Mouse (Mus musculus) kidney, adult 2 months (tissue): ENCODE measurements around the gene Gm45208. TPM values are rescaled to one million over a fixed set of nuclear protein-coding genes. Genes with fewer than 3 reads are reported as not detected.

Experiments used
- DNase-seq: peaks from one replicate; pipeline ENCODE4 v3.0.0; 2021
- H3K27ac ChIP-seq: fragments of 200-500 bp; 2 replicates; pipeline ENCODE4 v1.5.1; 2012; ENCODE audit warnings: low read depth, low read length, control low read depth, inconsistent platforms; ENCODE audit not compliant: insufficient read depth
- H3K27me3 ChIP-seq: fragments of 200-500 bp; replicated peaks from 2 replicates; pipeline ENCODE4 v1.6.1; 2012; ENCODE audit warnings: mild to moderate bottlenecking, moderate library complexity, low read length, inconsistent platforms; ENCODE audit not compliant: control insufficient read depth, insufficient read depth
- H3K36me3 ChIP-seq: fragments of 200-500 bp; 2 replicates; pipeline ENCODE4 v1.6.1; 2012; ENCODE audit warnings: mild to moderate bottlenecking, moderate library complexity, low read length, inconsistent platforms; ENCODE audit not compliant: control insufficient read depth, insufficient read depth
- H3K4me1 ChIP-seq: fragments of 200-500 bp; 2 replicates; pipeline ENCODE4 v1.6.1; 2011; ENCODE audit warnings: low read length; ENCODE audit not compliant: control insufficient read depth, insufficient read depth
- H3K4me3 ChIP-seq: fragments of 200-500 bp; 2 replicates; pipeline ENCODE4 v1.5.1; 2011; ENCODE audit warnings: mild to moderate bottlenecking, low read depth, low read length, control low read depth; ENCODE audit not compliant: insufficient read depth
- CTCF ChIP-seq: fragments of 200-500 bp; conservative IDR thresholded peaks from 2 replicates; pipeline ENCODE4 v1.5.1; 2011; ENCODE audit warnings: low read depth, mild to moderate bottlenecking, control low read depth, low read length, moderate library complexity, mixed read lengths; ENCODE audit not compliant: insufficient read depth, insufficient read length
- POLR2A ChIP-seq: fragments of 200-500 bp; IDR thresholded peaks from one replicate; pipeline ENCODE4 v1.6.1; 2011; ENCODE audit warnings: low read depth, low read length, control low read depth
- WGBS: fragments of 180-500 bp; shearing (Covaris S2); methylation state at CpG from one replicate; pipeline ENCODE4 v1.1.7; 2018; 5-methylcytosine and 5-hydroxymethylcytosine counted together
- polyA plus RNA-seq: library from polyadenylated mRNA; depleted of rRNA; stranded (reverse); fragments of >200 nt; gene quantifications from 2 replicates; pipeline ENCODE4 v1.2.3, GENCODE M21; 2012; rRNA removed

The Gm45208 gene
- 0.23 and 0.28 TPM in 2 replicates for polyA plus RNA-seq

DNA sequence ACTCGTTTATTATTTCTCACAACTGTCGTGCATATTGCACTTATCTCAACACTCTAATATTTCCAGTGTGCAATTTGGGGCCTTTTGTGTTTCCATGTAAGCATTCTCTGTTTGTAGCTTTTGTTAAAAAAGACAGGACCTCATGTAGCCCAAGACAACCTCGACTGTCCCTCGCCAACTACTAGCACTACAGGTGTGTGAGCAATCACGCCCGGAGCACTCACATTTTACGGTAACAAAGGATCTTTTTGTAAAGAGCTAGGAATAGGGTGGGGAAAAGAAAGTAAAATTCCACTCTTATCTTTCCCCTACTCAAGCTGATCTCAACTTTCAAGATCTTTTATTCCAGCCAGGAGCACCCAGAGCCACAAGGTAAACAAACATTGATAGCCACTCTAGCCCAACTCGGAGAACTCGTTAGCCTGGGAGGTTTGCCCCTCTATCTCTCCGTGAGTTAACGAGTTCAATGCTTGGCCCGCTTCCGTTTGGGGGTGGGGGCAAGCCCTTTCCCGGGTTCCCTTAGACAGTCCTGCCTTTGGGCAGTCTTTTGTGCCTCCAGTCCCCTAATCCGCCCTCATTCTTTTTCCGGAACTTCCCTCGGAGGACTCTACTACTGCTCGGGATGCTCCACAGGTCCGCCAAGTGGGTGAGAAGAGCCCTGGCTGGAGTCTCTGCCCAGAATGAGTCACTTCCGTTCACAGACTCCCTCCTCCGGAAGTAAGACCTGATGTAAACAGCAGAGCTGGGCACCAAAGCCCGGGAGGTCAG lies at the start of gene Gm45208:
Gene Gm45208 (plus strand): TSS at position 732 of the 768 bp plus-strand sequence.
- Histone ChIP-seq H3K4me3 (peak within 1 kb of the TSS; percentile 97), H3K4me1 (no peaks in the 10 kb centered on the region), H3K36me3 (no peaks in the 10 kb centered on the region), H3K27me3 (no peaks in the 10 kb centered on the region), H3K27ac (peak within 1 kb of the TSS; percentile 98)
- 4% methylated on average over 22 of the region's 22 CpGs for WGBS
- DNase-seq = peak; percentile 84
- TF ChIP-seq CTCF (no peak), POLR2A (no peak)

DNA sequence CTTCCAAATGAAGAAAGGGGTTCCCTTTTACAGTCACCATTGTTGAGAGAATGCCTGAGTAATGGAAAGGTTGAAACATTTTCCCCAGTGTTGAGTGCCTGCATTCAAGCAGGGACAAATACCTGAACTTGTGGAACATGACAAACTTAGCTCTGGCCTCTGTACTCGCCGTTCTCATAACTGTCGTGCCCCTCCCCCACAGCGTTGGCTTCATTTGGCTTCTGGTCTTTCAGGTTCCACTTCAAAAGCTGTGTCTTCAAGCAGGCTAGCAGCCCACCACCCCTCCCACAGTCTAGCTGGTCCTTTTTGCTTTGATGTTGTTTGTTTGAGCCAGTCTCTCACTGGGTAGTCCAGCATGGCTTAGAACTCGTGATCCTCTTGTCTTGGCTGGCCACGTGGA lies 49.3 kb upstream of the Gm45208 start:
- DNase-seq = no peak
- peaks cover 2% of the 10 kb centered on the region; the same call in 1 of the 2 replicates for H3K4me1 ChIP-seq
- H3K36me3 ChIP-seq = no peaks in the 10 kb centered on the region
- H3K27ac ChIP-seq = 0 out of 2 replicates have a peak overlapping the region, but pooled peaks have one; percentile 23
- no peak overlapping the region for H3K4me3 ChIP-seq
- 46% methylated on average over 6 of the region's 6 CpGs for WGBS
- no peaks in the 10 kb centered on the region for H3K27me3 ChIP-seq
- TF ChIP-seq CTCF (no peak), POLR2A (no peak)

DNA sequence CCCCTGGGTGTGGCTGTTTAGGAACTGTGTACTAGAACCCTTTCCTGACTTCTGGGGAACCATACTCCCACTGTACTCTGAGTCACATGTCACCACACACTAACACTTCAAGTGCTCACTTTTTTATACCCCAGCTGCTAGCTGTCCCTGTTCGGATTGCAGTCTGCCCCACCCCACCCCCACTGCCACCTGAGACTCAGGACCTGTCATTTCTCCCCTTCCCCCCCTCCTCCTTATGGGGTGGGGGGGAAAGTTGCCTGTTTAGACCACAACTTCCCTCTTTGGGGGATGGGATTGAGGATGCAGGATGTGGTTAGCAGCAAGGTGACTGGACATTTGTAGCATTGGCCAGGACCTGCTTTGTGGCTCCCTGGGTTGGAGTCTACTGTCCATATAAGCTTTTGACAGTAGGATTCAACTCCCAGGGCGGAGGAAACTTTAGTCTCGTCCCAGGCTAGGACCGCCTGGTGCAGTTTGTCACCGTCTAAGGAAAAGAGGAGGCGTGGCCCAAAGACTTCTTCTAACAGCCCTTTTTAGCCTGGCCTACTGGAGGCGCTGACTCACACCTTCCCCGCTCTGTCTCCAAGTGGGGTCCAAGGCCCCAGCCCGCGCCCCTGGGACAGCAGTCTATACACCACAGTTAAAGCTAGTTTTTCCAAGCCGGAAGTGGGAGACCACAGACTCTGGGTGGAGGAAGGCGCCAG lies 48.3 kb upstream of the Gm45208 start:
- DNase-seq = no peak

DNA sequence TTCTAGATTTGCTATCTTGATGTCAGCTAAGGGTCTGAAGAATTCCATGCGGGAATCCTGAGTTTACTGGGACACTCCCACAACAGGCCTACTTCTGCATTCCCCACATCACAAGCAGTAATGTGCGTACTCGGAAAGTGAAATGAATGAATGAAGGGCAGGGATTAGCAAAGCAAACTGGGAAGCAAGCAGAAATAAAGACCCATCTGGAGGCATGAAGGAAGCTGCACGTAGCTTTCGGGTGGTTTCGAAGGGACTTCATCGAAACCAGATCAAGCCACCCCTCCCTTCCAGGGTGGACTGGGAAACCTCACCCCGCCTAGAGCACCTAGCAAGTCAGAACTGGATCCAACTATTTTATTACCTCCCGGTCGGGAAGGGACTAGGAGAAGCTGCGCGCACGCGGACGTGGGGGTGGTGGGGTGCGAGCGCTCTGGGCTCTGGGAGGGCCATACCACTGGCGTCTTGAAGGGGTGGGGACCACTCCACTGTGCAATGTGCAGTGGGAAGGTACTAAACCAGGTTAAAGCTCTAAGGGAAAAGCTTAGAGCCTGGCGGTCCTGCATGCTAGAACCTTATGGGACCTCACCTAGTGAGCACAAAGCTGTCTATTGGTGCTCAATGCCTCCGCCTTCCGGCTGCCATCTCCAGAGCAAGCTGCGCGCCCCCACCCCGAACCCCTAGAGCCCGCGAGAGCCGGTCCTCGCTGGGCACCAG lies 47.6 kb upstream of the Gm45208 start:
- peak; percentile 33 for DNase-seq

More for the DNA sequence above, 48.3 kb upstream of the Gm45208 start:
- WGBS = 58% methylated on average over 12 of the region's 12 CpGs
- Histone ChIP-seq H3K27me3 (no peaks in the 10 kb centered on the region), H3K4me1 (peaks cover 2% of the 10 kb centered on the region; the same call in 1 of the 2 replicates), H3K4me3 (no peak overlapping the region), H3K36me3 (no peaks in the 10 kb centered on the region), H3K27ac (peak overlapping the region; percentile 39; the same call in 1 of the 2 replicates)
- TF ChIP-seq POLR2A = no peak
- no peak for TF ChIP-seq CTCF

DNA sequence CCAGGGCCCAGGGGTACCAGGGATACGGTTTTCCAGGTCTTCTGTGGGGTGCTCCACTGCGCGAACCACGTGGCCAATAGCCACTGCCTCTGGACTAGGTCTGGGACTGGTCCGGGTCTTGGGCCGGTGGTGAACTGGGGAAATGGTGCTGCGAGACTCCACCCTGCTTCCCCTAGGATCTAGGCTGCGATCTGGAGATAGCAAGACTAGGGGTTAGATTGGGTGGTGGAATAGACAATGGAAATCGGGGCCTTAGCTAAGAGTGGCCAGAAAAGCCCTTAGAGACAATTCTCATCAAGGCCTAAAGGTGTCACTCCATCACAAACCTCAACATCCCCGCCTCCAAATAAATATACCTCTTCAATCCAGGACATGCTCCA lies 47.1 kb upstream of the Gm45208 start:
- no peak overlapping the region for H3K27ac ChIP-seq
- no peak overlapping the region for H3K4me3 ChIP-seq
- DNase-seq = no peak
- TF ChIP-seq POLR2A (no peak), CTCF (no peak)
- WGBS = 20% methylated on average over 10 of the region's 10 CpGs
- no peaks in the 10 kb centered on the region for H3K27me3 ChIP-seq
- H3K4me1 ChIP-seq = peaks cover 2% of the 10 kb centered on the region; the same call in 1 of the 2 replicates
- no peaks in the 10 kb centered on the region for H3K36me3 ChIP-seq

More for the DNA sequence above, 47.6 kb upstream of the Gm45208 start:
- TF ChIP-seq CTCF (no peak), POLR2A (no peak)
- WGBS = 25% methylated on average over 28 of the region's 28 CpGs
- Histone ChIP-seq H3K4me1 (peaks cover 2% of the 10 kb centered on the region; the same call in 1 of the 2 replicates), H3K27ac (peak overlapping the region; percentile 39; the same call in 1 of the 2 replicates), H3K36me3 (no peaks in the 10 kb centered on the region), H3K27me3 (no peaks in the 10 kb centered on the region), H3K4me3 (no peak overlapping the region; the same call in 1 of the 2 replicates)

DNA sequence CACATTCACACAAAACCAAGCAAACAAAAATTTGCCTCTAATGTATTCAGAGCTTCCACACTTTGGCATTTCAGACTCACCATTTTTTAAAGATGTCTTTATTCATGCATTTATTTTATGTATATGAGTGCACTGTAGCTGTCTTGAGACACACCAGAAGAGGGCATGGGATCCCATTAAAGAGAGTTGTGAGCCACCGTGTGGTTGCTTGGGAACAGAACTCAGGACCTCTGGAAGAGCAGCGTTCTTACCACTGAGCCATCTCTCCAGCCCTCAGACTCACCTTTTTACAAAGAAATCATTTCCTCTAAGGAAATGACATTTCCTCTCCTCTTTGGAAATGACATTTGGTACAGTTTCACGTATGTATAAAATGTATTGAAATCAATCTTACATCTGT lies 43.1 kb upstream of the Gm45208 start:
- no peaks in the 10 kb centered on the region for H3K4me1 ChIP-seq
- TF ChIP-seq CTCF (no peak), POLR2A (no peak)
- H3K4me3 ChIP-seq = no peak overlapping the region
- 32% methylated on average over 3 of the region's 3 CpGs for WGBS
- no peak overlapping the region for H3K27ac ChIP-seq
- no peaks in the 10 kb centered on the region for H3K36me3 ChIP-seq
- H3K27me3 ChIP-seq = no peaks in the 10 kb centered on the region
- no peak for DNase-seq
